Mouse (Mus musculus) heart, postnatal 4 days (tissue): Measurements from ENCODE around the gene Limch1. TPM values are rescaled to one million over a fixed set of nuclear protein-coding genes. Genes with fewer than 3 reads are reported as not detected.

Source experiments
- microRNA-seq, 2 experiments: library from miRNA; unstranded; fragments of <30 nt; microRNA quantifications; one replicate each; pipeline ENCODE4 v1.2.0; 2021 to 2022
- total RNA-seq, 2 experiments: library from RNA; stranded (reverse); gene quantifications; 2 replicates each; pipeline ENCODE4 v1.2.3; 2021

Gene Limch1
- total RNA-seq, 2 experiments from 2014 or later, result 102 TPM

Small RNA genes lying within 50 kb of the gene (microRNA-seq; reads per million reads assigned to microRNA genes)
- gene Gm23841, result 0 reads per million in 2 experiments

Other genes starting within 250 kb of the Limch1 start
- 10 to 100 TPM; 60.9 to 66.7 TPM for gene Apbb2, start 127.0 kb upstream of the Limch1 start, total RNA-seq
- gene Uchl1, start 69.7 kb upstream of the Limch1 start, total RNA-seq, result 10 to 100 TPM; 28.4 to 32.1 TPM